Mouse (Mus musculus) E14TG2a.4 (cell line): Measurements from ENCODE around the gene Zfp385b.

ENCODE experiments used
- CTCF ChIP-seq: conservative IDR thresholded peaks from 2 replicates; pipeline ENCODE4 v1.5.1; 2014; ENCODE audit warnings: low read length
- NANOG ChIP-seq: IDR thresholded peaks from 2 replicates; pipeline ENCODE4 v1.6.1; 2014; ENCODE audit warnings: borderline replicate concordance, low read length, mixed read lengths

- TF ChIP-seq CTCF (no peak), NANOG (no peak)
These were observed 439.5 kb downstream of the Zfp385b start for GRCm38 (mm10) chr2:77379907-77380306.
